Mouse (Mus musculus) 416B (cell line): ENCODE data around the gene Zmat5.
A peak's percentile ranks its signal among the peaks of the same experiment; 100 is the strongest.

Experiments
- DNase-seq: peaks from one replicate; pipeline ENCODE4 v3.0.0; 2011; ENCODE audit warnings: low read depth

Zmat5 gene

DNA sequence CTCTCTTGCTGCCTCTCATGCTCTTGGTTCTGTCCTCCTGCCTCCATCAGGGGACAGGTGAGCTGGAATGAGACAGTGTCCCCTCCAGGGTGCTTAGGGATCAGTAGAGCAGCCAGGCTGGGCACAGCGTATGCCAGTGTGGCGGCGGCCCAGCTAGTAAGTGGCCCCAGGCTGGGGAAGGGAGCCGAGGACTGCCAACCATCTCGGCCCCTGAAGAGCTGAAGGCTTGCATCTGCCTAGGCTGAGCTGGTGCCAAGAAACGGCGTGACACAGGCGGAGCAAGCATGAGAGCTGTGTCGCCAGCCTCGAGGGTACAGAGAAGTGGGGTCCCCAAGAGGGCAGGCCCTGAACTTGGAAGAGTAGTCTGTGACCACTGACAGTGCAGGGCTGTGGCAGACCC, 33.2 kb downstream of the Zmat5 start:
- DNase-seq: no peak

DNA sequence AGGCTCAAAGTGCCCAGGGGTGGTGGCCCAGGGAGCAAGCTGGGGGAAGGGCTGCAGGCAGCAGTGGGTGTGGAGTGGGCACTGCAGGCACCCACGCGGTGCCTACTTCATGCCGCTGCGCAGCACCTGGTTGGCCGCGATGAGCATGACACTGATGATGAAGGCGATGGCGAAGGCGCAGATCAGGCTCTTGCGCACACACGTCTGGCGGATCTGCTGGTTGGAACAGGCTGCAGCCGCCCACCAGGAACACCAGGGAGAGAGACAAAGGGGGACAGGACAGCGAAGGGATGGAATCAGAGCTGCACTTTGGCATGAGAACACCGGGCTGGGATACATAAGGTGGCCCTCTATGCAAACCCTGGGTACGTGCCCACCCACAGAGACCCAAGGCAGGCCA, 34.2 kb downstream of the Zmat5 start:
- no peak for DNase-seq

DNA sequence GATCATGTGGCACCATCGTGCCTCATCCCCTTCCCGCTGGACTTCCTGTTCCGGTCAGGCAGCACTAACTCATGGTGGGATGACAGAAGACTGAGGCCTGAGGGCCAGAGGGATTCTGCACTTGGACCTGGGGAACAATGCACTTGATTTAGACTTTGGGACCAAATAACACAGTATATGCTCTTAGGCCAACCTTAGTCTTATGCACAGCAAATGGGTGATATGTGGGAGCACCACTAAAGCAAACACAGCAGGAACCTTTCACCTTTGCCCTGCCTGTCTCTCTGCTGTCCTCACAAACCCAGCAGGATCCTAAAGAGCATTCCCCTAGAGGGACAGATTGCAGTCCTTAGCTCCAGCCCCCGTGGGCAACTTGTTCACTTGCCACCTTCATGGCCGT, 36.3 kb downstream of the Zmat5 start:
- no peak for DNase-seq

DNA sequence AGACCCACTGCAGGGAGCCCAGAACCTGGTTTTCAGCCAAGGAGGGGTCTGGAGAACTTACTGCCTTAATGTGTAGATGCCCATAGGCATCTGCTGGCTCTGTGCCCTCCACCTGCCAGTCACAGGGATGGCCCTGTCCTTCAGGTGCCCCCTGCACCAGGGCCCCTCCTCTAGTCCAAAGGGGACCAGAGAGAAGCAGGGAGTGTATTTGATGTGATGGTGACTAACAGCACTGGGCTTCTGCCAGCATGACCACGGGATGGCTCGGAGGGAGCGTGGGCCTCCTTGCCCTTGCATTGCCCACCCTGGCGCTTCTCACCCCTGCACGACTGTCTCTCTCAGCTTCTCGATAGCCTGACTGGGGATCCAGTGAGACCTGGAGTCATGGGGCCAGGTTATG, 40.2 kb downstream of the Zmat5 start:
- no peak for DNase-seq

DNA sequence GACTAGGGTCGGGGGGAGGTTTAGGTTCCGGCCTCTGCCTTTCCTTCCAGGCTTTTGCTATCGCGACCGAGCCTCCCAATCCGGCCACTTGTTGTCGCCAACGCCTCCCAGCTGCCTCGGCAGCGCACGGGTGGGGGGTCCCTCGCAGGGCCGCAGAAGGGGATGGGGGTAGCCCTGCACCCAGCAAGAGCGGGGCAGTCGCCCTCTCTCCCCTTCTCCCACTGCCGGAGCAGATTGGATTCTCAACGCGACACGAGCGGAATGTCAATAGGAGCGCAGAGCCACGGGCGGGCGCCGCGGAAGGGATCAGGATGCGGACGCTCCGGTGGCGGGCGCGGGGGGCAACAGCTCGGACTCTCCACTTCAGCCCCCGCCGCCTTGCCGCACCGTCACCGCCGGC, 41.5 kb downstream of the Zmat5 start:
- DNase-seq: no peak

DNA sequence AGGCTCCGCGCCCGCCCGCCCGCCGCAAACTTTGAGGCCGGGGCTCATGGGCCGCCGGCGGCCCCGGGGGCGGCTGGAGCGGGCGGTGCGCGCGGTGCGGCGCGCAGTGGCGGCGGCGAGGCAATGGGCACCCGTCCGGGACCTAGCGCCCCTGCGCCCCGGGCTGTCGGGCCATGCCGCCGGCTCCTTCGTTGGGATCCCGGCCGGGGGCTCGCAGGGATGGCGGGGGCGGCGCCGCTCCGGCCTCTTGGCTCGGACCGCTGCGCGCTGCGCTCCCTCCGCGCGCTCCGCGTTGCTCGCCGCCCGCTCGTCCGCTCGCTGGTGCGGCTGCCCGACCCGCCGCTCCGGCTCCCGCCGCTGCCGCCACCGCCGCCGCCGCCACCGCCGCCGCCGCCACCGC, 42.3 kb downstream of the Zmat5 start, which contains the start of gene Cabp7:
Cabp7 (minus strand) TSS at position 46 of the 400 bp plus-strand sequence.
- DNase-seq: no peak

DNA sequence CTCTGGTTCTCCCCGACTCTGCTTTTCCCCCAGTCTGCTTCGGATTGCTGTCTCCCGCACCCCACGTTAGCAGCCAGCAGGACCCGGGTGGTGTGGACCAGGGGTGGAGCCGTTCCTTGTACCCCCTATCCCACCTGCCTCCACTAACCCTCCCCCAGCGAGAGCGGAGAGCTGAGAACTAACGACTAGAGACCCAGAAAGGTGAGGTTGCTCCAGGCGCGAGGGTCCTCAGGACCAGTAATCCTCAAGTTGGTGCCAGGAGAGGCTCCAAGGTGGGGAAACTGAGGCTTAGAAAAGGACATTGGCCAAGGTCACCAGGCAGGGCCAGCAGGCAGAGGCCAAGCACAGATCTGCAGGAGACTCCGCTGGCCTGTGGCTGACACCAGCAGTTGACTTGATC, 42.8 kb downstream of the Zmat5 start:
- DNase-seq: no peak

DNA sequence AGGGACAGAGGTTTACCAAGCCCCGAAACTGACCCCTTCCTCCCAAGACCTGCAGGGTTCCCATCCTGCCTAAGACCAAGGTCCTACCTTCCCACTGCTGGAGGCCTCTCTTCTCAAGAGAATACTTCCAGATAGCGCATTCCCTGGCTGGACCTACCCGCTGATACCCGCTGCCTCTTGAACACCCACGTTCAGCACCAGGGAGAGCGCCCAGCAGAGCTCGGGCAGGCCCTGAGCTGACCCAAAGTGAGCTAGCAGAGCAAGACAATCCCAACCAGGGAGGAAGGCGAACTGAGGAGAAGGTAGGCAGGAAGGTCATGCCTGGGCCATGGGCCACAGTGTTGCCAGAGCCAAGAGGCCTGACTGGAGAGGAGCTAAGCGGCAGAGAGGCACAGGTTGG, 45.8 kb downstream of the Zmat5 start:
- peak; percentile 74 for DNase-seq

DNA sequence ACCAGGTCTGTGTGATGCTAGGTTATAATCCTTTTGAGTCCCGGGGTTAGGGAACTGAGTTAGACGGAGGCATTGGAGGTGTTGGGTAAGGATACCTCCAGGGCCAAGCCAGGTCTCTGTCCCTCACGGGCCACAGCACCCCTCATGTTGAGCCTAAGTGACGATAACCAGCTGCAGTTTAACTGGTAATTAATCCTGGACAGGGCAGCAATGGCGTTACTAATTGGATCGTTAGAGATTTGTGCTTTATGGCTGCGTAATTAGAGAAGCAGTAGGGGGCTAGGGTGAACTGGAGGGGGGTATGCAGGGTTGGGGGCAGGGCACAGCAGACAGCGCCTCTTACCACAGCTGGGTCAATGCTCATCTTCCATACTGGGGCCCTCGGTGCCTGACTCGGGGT, 48.4 kb downstream of the Zmat5 start:
- no peak for DNase-seq

DNA sequence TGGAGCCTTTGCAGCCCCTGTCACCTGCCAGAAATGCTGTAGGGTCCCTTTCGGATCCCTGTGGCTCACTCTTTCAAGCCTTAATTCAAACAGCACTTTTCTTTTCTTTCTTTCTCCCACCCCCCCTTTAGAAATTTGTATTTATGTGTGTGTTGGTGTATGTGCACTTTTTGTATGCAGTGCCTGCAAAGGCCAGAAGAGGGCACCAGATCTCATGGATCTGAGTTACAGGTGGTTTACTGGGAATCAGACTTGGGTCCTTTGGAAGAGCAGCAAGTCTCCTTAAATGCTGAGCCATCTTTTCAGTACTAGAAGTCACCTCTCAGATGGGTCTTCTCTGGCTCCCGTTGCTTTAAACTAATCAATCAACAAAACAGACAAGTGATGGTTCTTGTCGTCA, 49.6 kb downstream of the Zmat5 start:
- DNase-seq: peak; percentile 26

DNA sequence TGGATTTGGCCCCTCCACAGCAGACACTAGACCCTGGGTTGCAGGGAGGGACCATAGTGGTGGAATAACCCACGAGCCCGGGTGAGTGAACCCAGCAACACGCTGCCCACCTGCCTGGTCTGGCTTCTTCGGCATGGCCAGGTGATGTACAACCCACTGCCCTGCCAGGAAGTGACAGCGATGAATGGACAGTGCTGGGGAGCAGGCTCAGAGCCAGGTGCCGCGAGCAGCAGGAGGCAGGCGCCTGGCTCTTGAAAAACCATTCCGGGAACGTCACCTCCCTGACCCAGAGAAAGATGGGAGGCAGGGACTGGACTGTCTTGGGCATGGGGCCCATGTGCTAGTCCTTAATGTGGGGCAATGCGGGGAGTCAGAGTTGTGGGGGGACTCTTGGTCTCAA, 50.4 kb downstream of the Zmat5 start:
- no peak for DNase-seq

DNA sequence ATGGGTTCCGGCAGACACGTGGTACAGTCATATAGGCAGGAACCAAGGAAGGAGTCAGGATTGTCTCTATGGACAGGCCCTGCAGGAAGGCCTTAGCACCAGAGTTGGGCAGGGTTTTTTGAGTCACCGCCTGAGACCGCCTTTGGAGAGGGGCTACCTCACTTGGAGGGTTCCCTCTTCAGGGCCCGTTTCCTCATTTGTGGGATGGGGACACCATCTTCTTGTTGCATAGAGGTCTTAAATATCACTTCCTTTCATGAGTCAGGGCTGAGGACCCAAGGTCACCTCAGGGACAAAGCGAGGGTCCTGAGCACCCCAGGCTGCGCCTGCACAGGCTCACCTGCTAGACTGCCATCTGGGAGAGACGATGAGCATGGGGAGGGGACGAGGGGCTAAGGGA, 52.0 kb downstream of the Zmat5 start:
- no peak for DNase-seq

DNA sequence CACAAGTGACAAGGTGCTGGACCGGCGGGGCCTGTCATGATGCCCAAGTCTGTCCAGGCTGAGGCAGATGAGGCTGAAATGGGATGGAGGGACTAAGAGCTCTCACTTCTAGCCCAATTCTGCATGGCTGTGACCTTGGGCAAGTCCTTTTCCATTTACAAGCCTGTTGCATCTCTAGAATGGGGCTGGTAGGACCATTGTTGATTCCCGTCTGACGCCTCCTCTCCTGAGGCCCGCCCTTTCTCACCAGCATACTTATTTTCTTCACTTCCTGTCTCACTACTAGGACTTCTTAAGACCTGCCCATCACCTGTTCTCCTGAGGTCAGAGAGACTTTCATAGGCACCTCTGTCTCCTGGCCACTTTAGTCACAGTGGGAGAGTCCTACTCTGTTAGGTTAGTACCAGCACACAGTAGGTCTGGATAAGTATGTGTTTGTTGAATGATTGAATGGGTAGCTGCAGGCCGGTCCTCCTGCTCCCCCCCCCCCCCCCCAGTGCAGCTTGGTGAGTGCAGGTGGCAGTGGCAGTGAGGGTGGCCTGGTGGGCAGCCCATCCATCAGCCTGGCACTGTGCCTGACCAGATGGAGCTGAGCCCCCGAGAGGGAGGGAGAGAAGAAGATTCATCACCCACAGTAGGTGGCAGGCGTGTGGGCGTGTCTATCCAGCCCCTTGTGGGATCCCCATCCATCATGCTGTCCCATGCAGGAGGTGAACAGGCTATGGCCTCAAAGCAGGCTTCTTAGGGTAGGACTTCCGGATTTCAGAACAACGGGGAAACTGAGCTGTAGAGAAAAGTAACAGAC, 52.7 kb downstream of the Zmat5 start:
- no peak for DNase-seq

DNA sequence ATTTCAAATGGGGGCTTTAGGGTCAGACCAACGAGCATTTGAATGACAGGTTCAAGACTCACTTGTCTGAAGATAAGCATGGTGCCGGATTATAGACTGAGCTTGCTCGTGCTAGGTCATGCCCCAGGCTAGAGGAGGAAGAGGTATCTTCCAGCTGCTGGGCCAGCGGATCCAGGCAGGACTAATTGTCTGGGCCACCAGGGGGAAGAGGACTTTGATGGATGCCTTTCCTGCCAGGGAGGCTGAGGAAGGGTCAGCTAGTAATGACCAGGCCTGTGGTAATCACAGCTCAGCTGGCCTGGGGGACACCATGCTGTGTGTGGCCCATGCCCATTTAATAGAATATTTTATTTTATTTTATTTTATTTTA, 53.3 kb downstream of the Zmat5 start:
- no peak for DNase-seq

DNA sequence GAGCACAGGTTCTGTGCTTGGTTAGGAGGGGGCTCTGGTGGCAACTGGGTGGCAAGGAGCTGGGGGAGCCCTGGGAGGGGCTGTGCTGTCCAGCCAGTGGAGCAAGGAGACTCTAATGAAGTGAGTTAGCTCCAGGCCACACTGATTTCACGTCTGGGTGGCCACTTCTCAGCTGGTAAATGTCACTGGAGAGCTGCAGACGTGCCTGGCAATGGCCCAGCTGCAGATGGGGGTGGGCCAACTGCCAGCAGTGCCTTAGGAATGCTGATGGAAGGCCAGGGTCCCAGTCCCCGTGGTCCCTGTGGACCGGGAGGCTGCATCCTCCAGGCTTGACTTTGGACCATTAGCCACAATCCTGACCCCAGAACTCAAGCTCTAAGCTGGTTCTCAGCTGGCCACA, 56.0 kb downstream of the Zmat5 start:
- no peak for DNase-seq

DNA sequence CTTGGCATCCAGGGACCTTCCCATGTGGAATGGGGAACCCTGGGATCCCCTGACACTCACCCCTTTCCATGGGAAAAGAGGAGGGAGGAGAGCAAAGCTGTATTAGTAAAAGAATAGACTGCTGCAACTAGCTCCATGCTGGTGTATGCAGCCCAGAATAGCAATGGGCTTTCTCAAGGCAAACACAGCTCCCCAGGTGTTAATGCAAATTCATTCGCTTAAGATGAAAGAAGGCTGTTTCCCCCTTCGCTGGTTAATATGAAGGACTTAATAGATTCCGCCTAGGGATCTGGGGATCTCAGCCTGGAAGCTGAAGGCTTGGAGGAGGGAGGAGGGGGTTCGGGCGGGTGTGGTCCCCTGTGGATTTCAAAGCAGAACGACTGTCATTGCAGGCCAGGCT, 57.5 kb downstream of the Zmat5 start:
- DNase-seq: no peak

DNA sequence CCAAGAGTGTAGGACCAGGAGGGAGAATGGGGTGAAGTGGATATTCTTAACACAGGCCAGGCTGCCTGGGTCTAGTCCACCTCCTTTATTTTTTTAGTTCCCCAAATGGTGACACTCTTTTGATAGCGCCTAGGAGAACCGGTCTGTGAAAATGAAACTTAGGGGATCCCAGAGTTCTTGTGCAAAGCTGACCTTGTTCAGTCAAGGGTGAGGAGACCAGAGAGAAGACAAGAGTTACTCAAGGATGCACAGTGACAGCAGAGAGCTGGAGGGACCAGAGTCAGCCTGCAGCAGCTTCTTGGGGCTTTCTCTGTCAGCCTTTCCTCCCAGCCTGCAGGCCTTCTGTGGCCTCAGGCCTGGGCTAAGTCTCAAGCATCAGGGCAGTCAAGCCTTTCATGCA, 58.0 kb downstream of the Zmat5 start:
- no peak for DNase-seq

DNA sequence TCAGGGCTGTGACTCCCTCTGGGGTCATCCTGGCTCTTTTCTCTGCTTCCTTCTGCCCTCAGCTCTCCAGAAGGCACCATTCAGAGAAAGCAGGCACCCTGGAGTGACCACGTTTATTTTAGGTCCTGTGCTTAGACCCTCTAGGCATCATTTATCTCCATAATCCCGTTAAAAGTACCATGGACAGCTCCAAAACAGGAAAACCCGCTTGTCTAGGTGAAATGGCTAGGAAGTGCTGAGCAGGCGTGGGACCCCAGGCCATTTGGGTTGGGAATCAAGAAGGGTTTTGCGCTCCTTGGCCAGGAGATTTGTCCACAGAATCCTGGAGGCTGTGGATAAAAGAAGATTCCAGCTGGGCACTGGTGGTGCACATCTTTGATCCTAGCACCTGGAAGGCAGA, 59.2 kb downstream of the Zmat5 start:
- DNase-seq: no peak

DNA sequence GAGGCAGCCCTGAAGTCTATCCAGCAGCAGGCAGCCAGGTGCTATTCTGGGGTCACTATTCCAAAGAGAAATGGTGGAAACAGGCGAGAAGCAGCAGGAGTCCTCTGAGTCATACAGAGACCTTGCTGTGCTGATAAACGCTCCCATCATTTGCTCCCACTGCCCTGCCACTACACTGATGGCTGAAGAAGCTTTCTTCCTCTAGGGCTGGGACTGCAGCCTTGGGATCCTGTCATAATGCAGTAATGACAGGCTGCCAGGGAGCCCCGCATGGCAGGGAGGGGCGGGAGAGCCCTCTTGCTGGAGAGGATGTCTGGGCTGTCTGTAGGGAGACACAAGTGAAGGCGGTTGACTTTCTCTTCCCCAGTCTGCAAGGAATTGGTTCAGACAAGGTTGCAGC, 60.0 kb downstream of the Zmat5 start:
- DNase-seq: no peak

DNA sequence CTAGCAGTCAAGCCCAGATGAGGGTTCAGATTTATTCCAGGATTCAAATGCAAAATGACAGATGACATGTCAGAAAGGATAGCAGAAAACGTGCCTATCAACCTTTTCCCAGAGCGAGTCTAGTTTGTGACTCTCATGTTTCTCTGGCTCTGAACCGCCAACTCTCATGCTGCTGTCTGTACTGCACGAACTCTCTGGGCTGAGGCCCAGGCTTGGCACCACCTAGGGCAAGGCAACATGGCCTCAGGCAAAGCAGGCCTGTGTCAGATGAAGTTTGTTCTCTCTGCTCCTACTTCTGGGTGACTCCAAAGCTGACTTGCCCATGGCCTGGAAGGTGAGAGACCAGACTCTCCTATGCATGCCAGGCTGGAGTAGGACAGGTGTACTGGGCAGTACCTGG, 63.9 kb downstream of the Zmat5 start:
- DNase-seq: no peak

DNA sequence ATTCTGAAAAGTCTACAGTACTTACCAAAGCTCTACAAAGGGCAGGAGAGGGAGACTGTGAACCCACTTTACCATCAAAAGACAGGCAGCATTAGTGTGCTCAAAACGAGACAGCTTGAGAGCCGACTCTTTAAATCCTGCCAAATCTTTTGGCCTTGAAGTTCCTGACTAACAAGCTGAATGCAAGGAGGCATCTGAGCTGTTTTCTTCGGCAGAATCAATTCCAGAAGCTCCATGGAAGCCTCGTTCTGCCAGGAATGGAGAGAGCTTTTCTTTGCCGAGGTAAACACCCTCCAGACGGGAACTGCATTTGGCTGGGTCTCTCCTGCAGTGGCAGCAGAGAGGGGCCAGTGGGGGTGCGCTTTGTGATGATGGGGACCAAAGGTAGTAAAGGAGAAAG, 64.8 kb downstream of the Zmat5 start:
- DNase-seq: no peak

DNA sequence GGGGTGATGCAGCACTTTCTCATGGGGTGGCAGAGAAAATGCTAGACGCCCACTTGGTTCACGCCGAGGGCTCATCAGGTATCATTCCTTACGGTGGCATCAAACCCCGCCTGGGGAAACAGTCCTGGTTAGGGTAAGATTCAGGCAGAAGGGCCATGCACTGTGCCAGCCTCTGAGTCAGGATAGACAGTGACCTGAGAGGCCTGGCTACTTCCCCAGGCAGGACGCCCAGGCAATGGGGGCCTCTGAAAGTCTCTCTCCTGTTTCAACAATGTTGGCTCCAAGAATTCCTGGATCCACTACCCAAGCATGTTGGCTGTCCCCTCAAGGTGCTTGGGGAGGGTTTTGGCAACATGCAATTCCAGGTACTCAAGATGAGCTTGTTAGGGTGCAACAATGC, 65.4 kb downstream of the Zmat5 start:
- DNase-seq: no peak

DNA sequence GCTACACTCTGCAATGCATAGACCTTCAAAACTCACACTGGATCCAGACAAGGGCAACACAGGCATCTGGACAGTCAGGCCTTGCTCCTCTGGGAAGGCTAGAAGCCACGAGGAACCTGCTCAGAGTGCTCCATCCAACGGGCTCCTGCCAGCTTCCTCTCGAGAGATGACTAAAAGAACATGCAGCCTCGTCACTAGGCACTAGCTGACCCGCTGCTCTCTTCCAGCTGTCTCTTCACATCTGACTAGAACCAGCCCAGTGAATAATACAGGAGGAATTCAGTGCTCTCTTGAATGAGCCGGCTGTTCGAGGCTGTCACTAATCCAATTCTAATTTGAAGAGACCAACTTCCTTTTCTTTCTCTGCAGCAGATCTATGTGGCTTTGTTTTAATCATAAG, 67.3 kb downstream of the Zmat5 start:
- no peak for DNase-seq

DNA sequence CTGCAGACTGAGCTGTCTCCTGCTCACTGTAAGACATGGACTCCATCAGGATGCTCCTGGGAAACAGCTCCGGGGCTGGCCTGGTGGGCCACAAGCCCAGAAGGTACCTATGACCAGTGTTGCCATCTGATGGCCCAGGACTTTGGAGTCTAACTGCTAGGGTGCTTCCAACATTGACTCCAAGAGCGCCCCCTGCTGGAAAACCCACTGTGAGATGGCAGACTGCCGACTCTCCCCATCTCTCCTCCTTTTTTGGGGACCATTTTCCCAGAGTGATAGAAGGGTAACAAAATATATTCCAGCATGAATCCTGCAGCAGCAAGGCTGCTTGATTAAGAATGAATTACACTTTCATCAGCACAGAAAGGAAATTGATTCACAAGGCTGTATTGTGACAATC, 68.4 kb downstream of the Zmat5 start:
- DNase-seq: peak; percentile 54

DNA sequence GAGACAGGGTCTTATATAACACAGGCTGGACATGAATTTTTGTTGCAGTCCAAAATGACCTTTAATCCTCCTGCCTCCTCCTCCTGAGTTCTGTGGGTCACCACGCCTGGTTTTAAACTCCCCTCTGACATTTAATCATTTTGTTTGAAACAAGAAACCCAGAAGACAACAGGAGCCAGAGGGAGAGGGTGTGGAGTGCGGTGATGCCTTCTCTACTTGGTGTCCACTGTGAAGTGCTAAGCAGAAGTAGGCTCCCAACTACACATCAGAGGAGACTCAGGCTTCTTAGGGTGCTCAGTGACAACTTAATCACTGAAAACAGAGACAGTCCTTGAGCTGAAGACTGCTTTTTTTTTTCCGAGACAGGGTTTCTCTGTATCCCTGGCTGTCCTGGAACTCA, 76.4 kb downstream of the Zmat5 start:
- DNase-seq: no peak
